Comparison of ENCODE assay signal across 8 mouse cellular contexts in genomic region chr3:153655071-153655470, GRCm38 (mm10).
A peak's percentile ranks its signal among the peaks of the same experiment; 100 is the strongest.
DNase-seq lines count a peak whose midpoint lies in the region; ATAC-seq lines count a peak whose summit lies in the region.

No protein-coding gene starts in this region.

- DNase-seq in midbrain, embryonic 11.5 days (ENCODE audit: low spot score, missing footprints): peak; percentile 98
- peak; percentile 54 to 61 for DNase-seq in adrenal gland, postnatal 36 days
- peak; percentile 80 for DNase-seq in hindlimb bud, embryonic 11.5 days (ENCODE audit: extremely low spot score, low read depth, low spot score)
- DNase-seq in left cerebral cortex, postnatal 14 days (ENCODE audit: low spot score in 2 of 2): peak; percentile 90
- peak; percentile 15 for DNase-seq in ovary, postnatal 36 days (ENCODE audit: low spot score)
- peak; percentile 62 for DNase-seq in thymus, postnatal 4 days

- intact Hi-C loops in left cerebral cortex, postnatal 14 days (cut with DNase I): loop anchor here (5.0 to 10.0 kb wide), 6 partner anchors 150 to 890 kb away; no protein-coding TSS in a partner anchor

- ATAC-seq in midbrain, embryonic 11.5 days (ENCODE audit: low FRiP score): no peak
- no peak for ATAC-seq in midbrain, embryonic 13.5 days
- no peak for ATAC-seq in embryonic facial prominence, embryonic 13.5 days (ENCODE audit: insufficient number of reproducible peaks, insufficient read depth, low FRiP score, low TSS enrichment, low read depth)

- no peak overlapping the region for H3K4me3 ChIP-seq in midbrain, embryonic 11.5 days (ENCODE audit: low read depth, low read length)
- H3K4me3 ChIP-seq in midbrain, embryonic 13.5 days (replicated peaks): no peak overlapping the region
- no peak overlapping the region for H3K4me3 ChIP-seq in embryonic facial prominence, embryonic 13.5 days

- H3K4me2 ChIP-seq in midbrain, embryonic 11.5 days: no peak overlapping the region
- no peak overlapping the region for H3K4me2 ChIP-seq in midbrain, embryonic 13.5 days (replicated peaks)
- no peak overlapping the region for H3K4me2 ChIP-seq in embryonic facial prominence, embryonic 13.5 days

- H3K9me3 ChIP-seq in midbrain, embryonic 11.5 days (ENCODE audit: control insufficient read depth, low read length): no peaks in the 10 kb centered on the region
- no peaks in the 10 kb centered on the region for H3K9me3 ChIP-seq in midbrain, embryonic 13.5 days
- H3K9me3 ChIP-seq in embryonic facial prominence, embryonic 13.5 days: no peaks in the 10 kb centered on the region

- no peaks in the 10 kb centered on the region for H3K27me3 ChIP-seq in midbrain, embryonic 11.5 days (ENCODE audit: control insufficient read depth, insufficient read depth, low read length)
- H3K27me3 ChIP-seq in midbrain, embryonic 13.5 days: 0 out of 2 replicates have a peak, but pooled peaks cover 7% of the 10 kb centered on the region
- H3K27me3 ChIP-seq in embryonic facial prominence, embryonic 13.5 days: no peaks in the 10 kb centered on the region

- peaks cover 6% of the 10 kb centered on the region for H3K4me1 ChIP-seq in midbrain, embryonic 11.5 days (ENCODE audit: control insufficient read depth, insufficient read depth, low read length)
- H3K4me1 ChIP-seq in midbrain, embryonic 13.5 days (replicated peaks): peaks cover 45% of the 10 kb centered on the region
- H3K4me1 ChIP-seq in embryonic facial prominence, embryonic 13.5 days: peaks cover 37% of the 10 kb centered on the region

- no peak overlapping the region for H3K27ac ChIP-seq in midbrain, embryonic 11.5 days (ENCODE audit: low read depth, low read length)
- H3K27ac ChIP-seq in midbrain, embryonic 13.5 days: no peak overlapping the region
- no peak overlapping the region for H3K27ac ChIP-seq in embryonic facial prominence, embryonic 13.5 days

- no peak overlapping the region for H3K9ac ChIP-seq in midbrain, embryonic 11.5 days (ENCODE audit: low read length)
- H3K9ac ChIP-seq in midbrain, embryonic 13.5 days (replicated peaks): no peak overlapping the region
- H3K9ac ChIP-seq in embryonic facial prominence, embryonic 13.5 days: 0 out of 2 replicates have a peak overlapping the region, but pooled peaks have one; percentile 36

- whole genome bisulfite sequencing in midbrain, embryonic 11.5 days: 32% methylated on average over 9 of the region's 9 CpGs
- WGBS in midbrain, embryonic 13.5 days: 31% methylated on average over 9 of the region's 9 CpGs
- 26% methylated on average over 9 of the region's 9 CpGs for WGBS in embryonic facial prominence, embryonic 13.5 days

- no peaks in the 10 kb centered on the region for H3K36me3 ChIP-seq in midbrain, embryonic 11.5 days (ENCODE audit: control insufficient read depth, insufficient read depth, low read length)
- H3K36me3 ChIP-seq in midbrain, embryonic 13.5 days: no peaks in the 10 kb centered on the region
- H3K36me3 ChIP-seq in embryonic facial prominence, embryonic 13.5 days: no peaks in the 10 kb centered on the region

Comparison
In these comparisons a context has a peak if more than half of its experiments do, and no peak if none do; other contexts are left out.
1. DNase-seq: peak in every context shown above with its lines; median percentile 98 in midbrain, embryonic 11.5 days; 90 in left cerebral cortex, postnatal 14 days; 80 in hindlimb bud, embryonic 11.5 days; 62 in thymus, postnatal 4 days; 58 in adrenal gland, postnatal 36 days; 15 in ovary, postnatal 36 days.